Mouse (Mus musculus) splenic B cell, adult 2 months (primary cell): ENCODE results near the gene Poln.

Experiments used
- DNase-seq: peaks from one replicate; pipeline ENCODE4 v3.0.0-alpha.2; 2011; ENCODE audit warnings: low read depth, low spot score
- H3K27me3 ChIP-seq: 2 replicates; pipeline ENCODE4 v1.6.1; 2012; ENCODE audit warnings: mild to moderate bottlenecking, low read length, moderate library complexity, mixed read lengths; ENCODE audit not compliant: control insufficient read depth, poor library complexity, insufficient read depth, severe bottlenecking
- H3K36me3 ChIP-seq: 2 replicates; pipeline ENCODE4 v1.6.1; 2012; ENCODE audit warnings: mild to moderate bottlenecking, low read length, moderate library complexity, mixed read lengths; ENCODE audit not compliant: control insufficient read depth, poor library complexity, insufficient read depth, severe bottlenecking

Poln gene

GRCm38 (mm10) chr5:33999466-34000090 is 169.7 kb downstream of the Poln start:
- no peak for DNase-seq
- Histone ChIP-seq H3K36me3 (no peaks in the 10 kb centered on the region), H3K27me3 (no peaks in the 10 kb centered on the region)

DNA sequence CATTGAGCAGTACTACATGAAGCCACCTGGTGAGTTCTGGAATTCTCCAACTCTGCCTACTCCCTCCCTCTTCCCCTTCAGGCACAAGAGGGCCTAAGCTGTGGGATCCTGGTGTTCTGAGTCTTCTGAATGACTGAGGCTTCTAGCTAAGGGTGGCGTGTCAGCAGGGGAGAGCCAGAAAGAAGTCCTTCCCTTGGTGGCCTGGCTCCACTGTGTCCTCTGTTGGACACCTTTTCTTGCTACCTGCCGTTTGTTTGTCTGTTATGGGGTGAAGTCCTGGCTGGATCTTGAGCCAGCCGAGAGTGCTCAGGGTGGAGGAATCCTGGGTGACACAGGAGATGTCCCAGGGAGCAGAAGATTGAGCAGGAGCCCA is 170.8 kb downstream of the Poln start:
- Histone ChIP-seq H3K27me3 (no peaks in the 10 kb centered on the region), H3K36me3 (no peaks in the 10 kb centered on the region)
- no peak for DNase-seq

DNA sequence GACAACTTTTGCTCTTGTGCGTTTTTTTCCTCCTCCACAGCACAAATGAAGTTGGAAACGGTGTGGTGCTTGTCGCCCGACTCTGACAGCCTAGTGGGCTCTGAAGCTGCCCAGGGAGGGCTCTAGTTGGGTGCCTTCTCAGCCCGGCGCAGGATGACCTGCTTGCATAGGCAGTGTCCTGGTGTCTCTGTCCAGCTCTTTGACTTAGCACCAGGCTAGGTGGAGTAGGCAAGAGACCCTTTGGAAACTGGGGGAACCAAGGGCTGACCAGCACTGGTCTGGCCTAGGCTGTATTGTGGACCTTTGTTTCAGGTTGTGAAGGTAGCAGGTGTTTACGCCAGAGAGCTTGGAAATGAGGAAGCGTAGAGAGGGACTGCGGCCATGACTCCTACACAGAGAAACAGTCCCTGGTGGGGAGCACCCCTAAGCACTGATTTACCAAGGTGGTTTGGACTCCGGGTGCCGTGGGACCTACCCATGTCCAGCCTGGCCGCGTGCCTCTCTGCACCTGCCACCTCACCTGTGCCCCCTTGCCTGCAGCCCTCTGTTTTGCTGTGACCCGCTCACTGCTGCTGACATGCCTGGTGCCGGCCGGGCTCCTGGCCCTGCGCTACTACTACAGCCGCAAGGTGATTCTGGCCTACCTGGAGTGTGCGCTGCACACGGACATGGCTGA is 171.3 kb downstream of the Poln start:
- no peak for DNase-seq
- H3K36me3 ChIP-seq: no peaks in the 10 kb centered on the region

DNA sequence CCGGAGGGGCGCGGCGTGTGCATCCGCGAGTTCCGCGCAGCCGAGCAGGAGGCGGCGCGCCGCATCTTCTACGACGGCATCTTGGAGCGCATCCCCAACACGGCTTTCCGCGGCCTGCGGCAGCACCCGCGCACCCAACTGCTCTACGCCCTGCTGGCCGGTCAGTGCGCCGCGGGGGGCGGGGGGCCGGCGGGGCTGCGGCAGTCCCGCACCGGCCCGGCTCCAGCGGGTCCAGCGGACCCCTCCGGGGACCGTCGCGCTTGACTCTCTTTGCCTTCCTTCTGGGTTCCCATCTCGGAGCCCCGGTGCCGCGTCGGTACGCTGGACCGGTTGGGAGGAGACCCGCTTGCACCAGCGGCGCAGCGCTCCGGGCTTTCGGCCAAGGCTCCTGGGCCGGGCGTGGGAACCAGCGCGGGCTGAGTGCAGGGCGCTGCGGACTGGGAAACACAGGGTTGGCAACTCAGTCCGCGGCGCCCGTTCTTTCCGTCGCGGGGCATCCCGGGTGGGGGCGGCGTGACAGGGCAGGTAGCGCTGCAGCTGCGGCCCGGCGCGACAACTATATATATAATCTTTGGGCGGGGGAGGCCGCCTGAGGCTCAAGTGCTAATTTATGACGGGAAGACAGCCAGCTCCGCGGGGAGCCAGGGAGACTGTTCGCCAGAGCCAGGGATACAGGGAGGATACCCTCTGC is 172.1 kb downstream of the Poln start:
- Histone ChIP-seq H3K27me3 (no peaks in the 10 kb centered on the region), H3K36me3 (no peaks in the 10 kb centered on the region)
- DNase-seq: no peak

More for the DNA sequence above, 171.3 kb downstream of the Poln start:
- H3K27me3 ChIP-seq: no peaks in the 10 kb centered on the region

DNA sequence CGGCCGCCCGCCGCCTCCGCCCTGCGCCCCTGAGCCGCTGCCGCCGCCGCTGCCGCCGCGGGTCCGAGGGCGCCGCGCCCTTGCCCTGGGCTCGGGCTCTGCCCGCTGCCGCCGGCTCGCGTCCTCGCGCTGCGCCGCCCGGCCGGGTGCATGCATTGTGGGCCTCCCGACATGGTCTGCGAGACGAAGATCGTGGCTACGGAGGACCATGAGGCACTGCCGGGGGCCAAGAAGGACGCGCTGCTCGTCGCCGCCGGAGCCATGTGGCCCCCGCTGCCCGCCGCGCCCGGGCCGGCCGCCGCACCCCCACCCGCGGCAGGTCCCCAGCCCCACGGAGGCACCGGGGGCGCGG is 172.6 kb downstream of the Poln start:
- DNase-seq: no peak
- H3K27me3 ChIP-seq: no peaks in the 10 kb centered on the region

DNA sequence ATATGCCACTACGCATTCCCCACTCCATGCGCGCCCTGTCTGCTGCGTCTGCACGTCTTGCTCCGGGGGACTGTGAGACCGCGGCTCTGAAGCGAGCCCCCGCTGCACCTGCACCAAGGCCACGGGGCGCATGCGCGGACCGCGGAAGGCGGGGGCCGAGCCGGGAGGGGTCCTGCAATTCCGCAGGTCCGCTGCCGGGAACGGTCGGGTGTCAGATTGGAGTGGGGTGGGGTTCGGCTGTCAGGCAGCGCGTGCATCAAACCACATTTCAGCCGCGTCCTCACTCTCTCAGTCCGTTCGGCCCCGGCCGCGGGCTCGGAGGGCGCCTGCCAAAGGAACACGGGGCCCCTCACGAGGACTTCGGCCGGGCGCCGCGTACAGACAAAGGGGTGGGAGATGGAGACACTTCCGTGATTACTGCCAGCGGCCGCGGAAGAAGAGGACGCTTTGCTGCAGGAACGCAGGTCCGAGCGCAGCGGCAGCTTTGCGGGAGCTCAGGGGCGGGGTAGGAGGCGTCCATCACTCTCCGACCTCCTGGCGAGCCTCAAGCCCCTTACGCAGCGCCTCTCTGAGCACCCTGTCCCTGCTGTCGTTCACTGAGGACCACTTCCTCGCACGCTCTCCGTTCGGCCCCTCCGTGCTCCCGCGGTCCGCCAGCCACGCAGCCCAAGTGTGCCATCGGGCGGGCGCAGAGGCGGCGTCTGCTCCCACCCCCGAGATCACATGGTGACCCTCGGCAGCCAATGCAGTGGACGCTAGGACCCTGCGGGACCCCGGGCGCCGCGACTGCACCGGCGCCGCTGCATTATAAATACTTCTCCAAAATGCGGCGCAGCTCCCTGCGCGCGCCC is 173.2 kb downstream of the Poln start, which contains the start of gene Nat8l:
Gene Nat8l, plus strand, starts transcription at position 142 of the 851 bp plus-strand sequence.
- Histone ChIP-seq H3K27me3 (no peaks in the 10 kb centered on the region), H3K36me3 (no peaks in the 10 kb centered on the region)
- DNase-seq: peak; percentile 44

More for the DNA sequence above, 172.6 kb downstream of the Poln start:
- H3K36me3 ChIP-seq: no peaks in the 10 kb centered on the region

DNA sequence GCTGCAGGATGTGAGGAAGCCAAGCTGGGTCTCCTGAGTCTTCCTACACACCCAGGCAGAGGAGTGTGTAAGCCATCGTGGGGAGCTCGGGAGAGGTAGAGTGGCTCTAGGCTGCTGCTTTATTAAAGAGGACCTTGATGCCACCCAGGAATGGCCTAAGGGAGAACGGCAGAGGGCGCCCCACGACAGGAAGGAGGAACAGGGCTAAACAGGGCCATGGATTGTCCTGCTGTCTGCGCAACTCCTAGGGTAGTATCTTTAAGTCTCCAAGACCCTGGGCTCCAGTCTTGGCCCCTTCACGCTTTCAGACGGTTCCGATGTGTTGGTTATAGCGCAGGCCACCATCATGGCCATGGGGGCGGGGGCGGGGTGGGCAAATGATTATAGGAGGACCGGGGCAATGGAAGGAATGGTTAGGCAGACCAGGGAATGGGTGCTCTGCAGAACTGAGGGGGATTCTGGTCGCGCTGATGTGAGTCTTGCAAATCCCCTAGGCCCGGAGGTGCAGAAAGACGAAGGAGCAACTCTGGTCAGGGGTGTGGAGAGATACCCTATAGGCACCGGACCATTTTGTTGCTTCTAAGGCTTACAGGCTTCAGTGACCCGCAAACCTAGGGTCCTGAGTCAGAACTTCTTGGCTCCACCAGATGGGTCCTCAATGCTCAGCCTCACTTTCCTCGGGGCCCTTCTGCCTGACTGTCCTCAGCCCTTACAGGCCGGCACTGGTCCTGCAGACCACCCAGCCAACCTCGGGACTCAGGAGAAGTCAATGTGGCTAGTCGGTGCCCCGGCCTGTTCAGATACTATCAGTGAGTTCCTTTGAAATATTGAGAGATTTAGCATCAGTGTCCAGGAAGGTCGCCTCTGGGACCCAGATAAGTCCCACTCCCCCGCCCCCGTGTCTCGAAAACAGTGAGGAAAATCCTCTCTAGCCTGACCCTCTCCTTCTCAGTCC is 174.3 kb downstream of the Poln start:
- no peaks in the 10 kb centered on the region for H3K36me3 ChIP-seq
- no peak for DNase-seq
- H3K27me3 ChIP-seq: no peaks in the 10 kb centered on the region

- peak; percentile 52 for DNase-seq
These were observed 185.7 kb downstream of the Poln start, which contains the start of gene Gm1673 for GRCm38 (mm10) chr5:33983309-33984121. Gene Gm1673, plus strand, starts transcription at chr5:33983433.

GRCm38 (mm10) chr5:33982731-33983259 is 186.5 kb downstream of the Poln start:
- H3K36me3 ChIP-seq: no peaks in the 10 kb centered on the region
- H3K27me3 ChIP-seq: peaks cover 2% of the 10 kb centered on the region; the same call in 1 of the 2 replicates
- no peak for DNase-seq

More at GRCm38 (mm10) chr5:33983309-33984121, 185.7 kb downstream of the Poln start, which contains the start of gene Gm1673:
- Histone ChIP-seq H3K27me3 (peaks cover 2% of the 10 kb centered on the region; the same call in 1 of the 2 replicates), H3K36me3 (no peaks in the 10 kb centered on the region)

DNA sequence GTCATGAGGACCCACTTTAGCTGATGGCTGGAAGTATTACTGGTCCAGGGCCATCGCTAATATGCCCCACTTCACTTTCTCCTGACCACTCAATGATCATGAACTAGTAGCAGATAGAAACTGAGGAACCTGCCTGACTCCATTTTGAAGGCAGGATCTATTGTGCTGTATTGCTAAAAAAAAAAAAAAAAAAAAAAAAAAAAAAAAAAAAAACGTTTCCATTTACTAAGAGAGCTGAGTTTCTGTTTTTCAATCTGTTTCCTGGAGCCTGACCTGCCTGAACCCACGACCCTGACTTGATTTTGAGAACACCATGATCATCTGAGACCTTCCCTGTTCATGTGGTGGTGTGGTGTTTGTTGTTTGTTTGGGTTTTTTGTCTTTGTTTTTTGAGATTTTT is 193.0 kb downstream of the Poln start:
- H3K36me3 ChIP-seq: no peaks in the 10 kb centered on the region
- no peaks in the 10 kb centered on the region for H3K27me3 ChIP-seq
- DNase-seq: no peak

GRCm38 (mm10) chr5:33974736-33975135 is 194.5 kb downstream of the Poln start:
- H3K36me3 ChIP-seq: no peaks in the 10 kb centered on the region
- no peaks in the 10 kb centered on the region for H3K27me3 ChIP-seq
- DNase-seq: no peak

GRCm38 (mm10) chr5:33959382-33959781 is 209.9 kb downstream of the Poln start:
- no peaks in the 10 kb centered on the region for H3K27me3 ChIP-seq
- DNase-seq: no peak
- H3K36me3 ChIP-seq: no peaks in the 10 kb centered on the region
